Mouse (Mus musculus): ENCODE measurements around the gene Gm20388.
A peak's percentile ranks its signal among the peaks of the same experiment; 100 is the strongest.

DNA sequence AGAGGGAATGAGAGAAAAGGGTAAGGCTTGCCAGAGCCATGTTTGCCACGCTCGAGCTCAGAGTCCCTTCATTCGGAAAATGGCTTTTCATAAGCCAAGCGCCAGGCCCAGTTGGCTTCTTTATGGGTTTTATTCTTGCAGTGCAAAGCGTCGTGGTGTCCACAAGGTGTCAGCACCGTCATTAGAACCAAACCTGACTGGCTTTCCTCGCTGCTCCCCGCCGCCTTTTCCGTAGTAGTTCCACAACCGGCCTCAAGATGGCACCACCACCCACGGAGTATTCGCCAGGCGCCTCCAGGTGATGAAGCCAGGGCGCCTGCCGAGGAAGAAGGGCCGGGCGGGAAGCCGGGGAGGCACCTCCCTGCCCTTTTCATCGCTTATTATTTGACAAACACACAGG is 1202.6 kb downstream of the Gm20388 start:
- TF ChIP-seq POLR2A (IDR thresholded peaks at IDR 0.05; ENCODE audit: insufficient read depth, low read depth, low read length): no peak
- TF ChIP-seq CTCF (IDR thresholded peaks at IDR 0.05; ENCODE audit: insufficient read depth, low read depth, low read length): peak; percentile 97

All from olfactory bulb, adult 2 months (tissue).